22 mouse cellular contexts compared by ENCODE assay signal in the genomic region with DNA sequence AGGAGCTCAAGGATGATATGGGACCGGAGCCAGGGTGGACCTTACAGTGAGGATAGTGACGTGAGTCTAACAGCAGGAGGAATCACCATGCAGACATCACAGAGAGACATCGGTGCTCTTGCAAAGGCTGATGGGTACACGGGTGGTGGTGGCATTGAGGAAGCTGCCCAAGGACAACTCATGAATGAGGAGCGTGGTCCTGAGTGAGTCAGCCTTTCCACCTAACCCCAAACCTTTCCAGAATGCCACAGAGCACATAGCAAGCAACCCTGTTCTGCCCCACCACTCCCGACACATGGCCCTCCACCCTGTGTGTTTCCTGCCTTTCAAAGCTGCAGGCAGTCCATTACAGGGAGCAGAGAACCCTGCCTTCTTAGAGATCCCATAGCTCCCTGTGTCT. TPM values are rescaled to one million over a fixed set of nuclear protein-coding genes. Genes with fewer than 3 reads are reported as not detected.
DNase-seq lines count a peak whose midpoint lies in the region; ATAC-seq lines count a peak whose summit lies in the region.
"Had no signal": no experiment of that assay in that cellular context is flagged by ENCODE, and none has a peak within 500 bp of the region (broad histone marks: within the 10 kb centered on the region; RNA-seq: fewer than 3 reads in every experiment).

No protein-coding gene starts in this region.

- no peaks in the 10 kb centered on the region for H3K27me3 ChIP-seq in midbrain, embryonic 11.5 days (ENCODE audit: control insufficient read depth, insufficient read depth, low read length)
- H3K27me3 ChIP-seq in midbrain, embryonic 13.5 days = 0 out of 2 replicates have a peak, but pooled peaks cover 3% of the 10 kb centered on the region
- H3K27me3 ChIP-seq: embryonic facial prominence, embryonic 15.5 days; forebrain, embryonic 15.5 days had no signal

- no peak overlapping the region for H3K4me3 ChIP-seq in midbrain, embryonic 11.5 days (ENCODE audit: low read depth, low read length)
- H3K4me3 ChIP-seq in midbrain, embryonic 13.5 days (replicated peaks) = no peak overlapping the region
- H3K4me3 ChIP-seq: embryonic facial prominence, embryonic 15.5 days; erythroblast, embryonic 14.5 days; forebrain, embryonic 15.5 days; heart, embryonic 15.5 days; hindbrain, embryonic 10.5 days had no signal

- no peak overlapping the region for H3K4me2 ChIP-seq in midbrain, embryonic 11.5 days
- H3K4me2 ChIP-seq in midbrain, embryonic 13.5 days (replicated peaks) = no peak overlapping the region
- H3K4me2 ChIP-seq: embryonic facial prominence, embryonic 15.5 days; forebrain, embryonic 15.5 days; heart, embryonic 11.5 days; heart, embryonic 15.5 days; hindbrain, embryonic 14.5 days had no signal

- intact Hi-C loops in heart, postnatal 14 days (cut with DNase I) = loop anchor here (2.0 kb wide), 1 partner anchor 31 kb away; no protein-coding TSS in a partner anchor

- peak; percentile 8 for DNase-seq in midbrain, embryonic 11.5 days (ENCODE audit: low spot score, missing footprints)
- DNase-seq in adrenal gland, adult 2 months = peak; percentile 81
- peak; percentile 26 for DNase-seq in adrenal gland, postnatal 25 days
- no peak for DNase-seq in left cerebral cortex, adult 8-10 months (ENCODE audit: low spot score in 2 of 2)
- no peak for DNase-seq in heart, postnatal 14 days
- DNase-seq in heart, adult 8-10 months (ENCODE audit: low spot score) = no peak
- DNase-seq: B cell, adult 2 months; cerebellum, adult 18-20 months; cerebellum, postnatal 10 days; heart, adult 18-20 months; kidney, adult 2 months had no signal

- no peaks in the 10 kb centered on the region for H3K9me3 ChIP-seq in midbrain, embryonic 11.5 days (ENCODE audit: control insufficient read depth, low read length)
- no peaks in the 10 kb centered on the region for H3K9me3 ChIP-seq in midbrain, embryonic 13.5 days
- H3K9me3 ChIP-seq: embryonic facial prominence, embryonic 15.5 days; forebrain, embryonic 15.5 days; heart, embryonic 15.5 days had no signal

- H3K36me3 ChIP-seq in midbrain, embryonic 11.5 days (ENCODE audit: control insufficient read depth, insufficient read depth, low read length) = no peaks in the 10 kb centered on the region
- H3K36me3 ChIP-seq in midbrain, embryonic 13.5 days = peaks cover 11% of the 10 kb centered on the region; the same call in 1 of the 2 replicates
- H3K36me3 ChIP-seq: G1E; heart, embryonic 15.5 days had no signal

- no peaks in the 10 kb centered on the region for H3K4me1 ChIP-seq in midbrain, embryonic 11.5 days (ENCODE audit: control insufficient read depth, insufficient read depth, low read length)
- H3K4me1 ChIP-seq in midbrain, embryonic 13.5 days (replicated peaks) = peaks cover 4% of the 10 kb centered on the region
- H3K4me1 ChIP-seq: heart, embryonic 15.5 days had no signal

- no peak overlapping the region for H3K27ac ChIP-seq in midbrain, embryonic 11.5 days (ENCODE audit: low read depth, low read length)
- H3K27ac ChIP-seq in midbrain, embryonic 13.5 days = no peak overlapping the region
- H3K27ac ChIP-seq: embryonic facial prominence, embryonic 15.5 days; forebrain, embryonic 15.5 days; heart, embryonic 15.5 days; hindbrain, embryonic 10.5 days; hindbrain, embryonic 14.5 days had no signal

- no peak overlapping the region for H3K9ac ChIP-seq in midbrain, embryonic 11.5 days (ENCODE audit: low read length)
- H3K9ac ChIP-seq in midbrain, embryonic 13.5 days (replicated peaks) = no peak overlapping the region
- H3K9ac ChIP-seq: embryonic facial prominence, embryonic 15.5 days; forebrain, embryonic 15.5 days; heart, embryonic 15.5 days; hindbrain, embryonic 14.5 days had no signal

- 76% methylated on average over 6 of the region's 6 CpGs for WGBS in midbrain, embryonic 11.5 days
- WGBS in midbrain, embryonic 13.5 days = 82% methylated on average over 6 of the region's 6 CpGs

- no peak for ATAC-seq in midbrain, embryonic 11.5 days (ENCODE audit: low FRiP score)
- ATAC-seq in midbrain, embryonic 13.5 days = no peak
- ATAC-seq: CD4-positive, CD25-positive, alpha-beta regulatory T cell, adult 4 months; forebrain, embryonic 15.5 days; intestine, embryonic 16.5 days had no signal

RNA-seq across cellular contexts. Expression of a gene that starts 32.1 kb away (rescaled TPM):
- polyA plus RNA-seq in midbrain, embryonic 11.5 days (2014; fragmentation: Nextera tagmentation; extraction: Ambion mirVana) = 10.8 and 13.3 TPM in 2 replicates
- polyA plus RNA-seq in midbrain, embryonic 13.5 days (2015; fragmentation: Nextera tagmentation; extraction: Ambion mirVana) = 13.9 and 14.6 TPM in 2 replicates
- 10 to 100 TPM in 1 of 2 experiments, 1 to 10 TPM in 1; 4.4 to 20.1 TPM for total RNA-seq in adrenal gland, adult 2 months (2021)
- polyA plus RNA-seq in adrenal gland, adult 2 months (2012; rRNA removed) = 12.5 and 13.2 TPM in 2 replicates
- total RNA-seq in adrenal gland, postnatal 25 days (2021) = 3.4 and 4.2 TPM in 2 replicates
- 1 to 10 TPM; 3.9 to 5.4 (median 4.6) TPM for total RNA-seq in left cerebral cortex, adult 8-10 months (2022)
- 1 to 10 TPM; 3.1 to 3.3 TPM for total RNA-seq in heart, postnatal 14 days (2021)
- 1 to 10 TPM in 1 of 4 experiments, under 1 TPM in 3; 0.79 to 1.7 (median 0.82) TPM for total RNA-seq in heart, adult 8-10 months (2022)
- polyA plus RNA-seq: CD4-positive, CD25-positive, alpha-beta regulatory T cell, adult 4 months; erythroblast, embryonic 14.5 days; G1E had no signal

Comparison
In these comparisons a context has a peak if more than half of its experiments do, and no peak if none do; other contexts are left out.
1. DNase-seq: peak in midbrain, embryonic 11.5 days (single experiment), adrenal gland, adult 2 months (single experiment) and adrenal gland, postnatal 25 days (single experiment); none in left cerebral cortex, adult 8-10 months (0 of 2), heart, postnatal 14 days (0 of 2) and heart, adult 8-10 months (single experiment).